Mouse (Mus musculus): ENCODE measurements around the gene Lurap1l.
"Not testable (repeated sequence)": the region's sequence is repeated elsewhere in the genome, so short reads cannot be mapped to it uniquely, and the experiment has no call there.

Gene Lurap1l

DNA sequence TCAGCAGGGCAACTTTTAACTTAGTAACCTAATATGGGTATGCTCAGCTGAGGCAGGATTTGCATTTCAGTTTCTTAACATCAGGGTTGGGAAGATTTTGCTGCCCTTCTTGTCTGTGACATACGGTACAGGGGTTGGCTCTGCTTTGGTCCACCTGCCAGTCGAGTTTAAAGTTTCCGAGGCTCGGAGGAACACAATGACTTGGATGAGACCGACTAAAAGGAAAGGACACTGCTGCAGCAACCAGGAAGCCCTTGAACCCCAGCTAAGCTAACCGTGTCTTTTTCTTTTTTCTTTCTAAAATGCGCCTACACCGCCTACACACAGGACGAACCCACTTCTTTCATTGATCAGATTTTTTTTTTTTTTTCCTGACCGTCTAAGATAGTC, at the start of gene Lurap1l:
TSS of gene Lurap1l (plus strand) at position 166 of the 390 bp plus-strand sequence.
- DNase-seq (ENCODE audit: low read depth, low spot score), result peak; percentile 72

DNA sequence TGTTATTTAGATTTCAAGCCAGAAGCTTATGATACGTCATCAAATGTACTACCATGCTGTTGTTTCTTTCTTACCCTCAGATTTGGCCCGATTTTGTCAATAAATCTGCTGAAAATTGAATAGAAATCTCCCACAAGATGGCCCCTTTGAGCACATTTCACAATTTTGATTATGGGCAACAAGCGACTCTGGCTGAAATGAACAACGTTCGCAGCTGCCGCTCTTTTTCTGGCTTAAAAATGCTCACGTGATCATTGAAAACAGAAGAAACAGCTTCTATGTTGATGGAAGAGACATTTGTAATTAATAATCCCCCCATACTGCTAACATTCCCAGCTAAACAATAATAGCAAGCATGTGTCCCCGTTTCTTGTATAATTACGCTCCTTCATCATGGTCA, 47.5 kb upstream of the Lurap1l start:
- no peak for DNase-seq (ENCODE audit: low read depth, low spot score)

DNA sequence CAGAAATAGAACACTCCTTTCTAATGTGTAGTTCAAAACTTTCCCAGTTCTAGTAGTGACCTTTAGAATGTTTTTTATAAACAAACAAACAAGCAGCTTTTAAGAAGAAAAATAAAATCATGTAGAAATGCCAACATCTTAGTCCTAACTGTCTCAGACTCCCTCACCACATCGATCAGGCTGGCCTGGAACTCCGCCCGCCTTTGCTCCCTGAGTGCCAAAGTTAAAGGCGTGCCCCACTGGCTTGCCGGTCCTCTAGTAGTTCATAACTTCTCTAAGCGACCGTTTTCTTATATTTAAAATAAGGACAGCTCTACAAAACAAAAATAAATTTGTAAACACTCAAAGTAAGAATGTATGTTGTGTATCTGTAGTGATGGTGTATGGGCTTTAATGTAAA, 46.5 kb upstream of the Lurap1l start:
- DNase-seq (ENCODE audit: low read depth, low spot score), result no peak

DNA sequence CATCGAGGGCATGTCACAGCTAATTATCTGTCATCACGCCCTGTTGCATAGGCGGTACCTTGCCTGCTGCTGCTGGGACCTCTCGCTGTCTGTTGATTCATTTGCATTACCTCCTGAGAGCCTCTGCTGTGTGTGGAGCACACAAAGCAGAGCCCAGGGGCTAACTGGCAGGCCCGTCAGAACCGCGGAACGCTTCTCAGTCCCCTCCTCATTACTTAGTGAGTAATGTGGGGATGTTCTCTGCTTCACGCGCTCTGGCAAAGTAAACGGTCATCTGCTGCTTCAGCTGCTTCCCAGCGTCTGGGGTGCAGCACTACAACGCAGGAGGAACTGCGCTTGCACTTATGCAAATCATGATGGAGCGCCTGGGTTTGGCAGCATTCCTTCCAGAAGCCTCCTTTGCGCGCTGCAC, 45.9 kb upstream of the Lurap1l start:
- peak; percentile 73 for DNase-seq (ENCODE audit: low read depth, low spot score)

DNA sequence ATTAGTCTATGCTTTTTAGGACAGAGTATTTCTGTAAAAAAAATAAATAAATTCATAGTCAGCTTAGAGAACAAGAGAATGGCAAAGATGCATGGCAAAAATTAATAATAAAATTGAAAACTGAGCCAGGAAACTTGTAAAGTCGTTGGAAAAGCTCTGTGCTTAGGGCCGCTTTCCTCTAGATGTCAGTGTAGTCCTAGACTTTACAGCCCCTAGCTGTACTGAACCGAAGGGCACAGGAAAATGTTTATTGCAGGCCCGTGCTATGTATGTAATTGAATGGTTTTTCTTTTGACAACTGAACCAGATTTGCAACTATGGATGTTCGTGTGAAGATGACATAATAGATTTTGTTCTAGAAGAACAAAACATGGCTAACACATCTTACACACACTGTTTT, 44.4 kb upstream of the Lurap1l start:
- DNase-seq (ENCODE audit: low read depth, low spot score), result peak; percentile 38

DNA sequence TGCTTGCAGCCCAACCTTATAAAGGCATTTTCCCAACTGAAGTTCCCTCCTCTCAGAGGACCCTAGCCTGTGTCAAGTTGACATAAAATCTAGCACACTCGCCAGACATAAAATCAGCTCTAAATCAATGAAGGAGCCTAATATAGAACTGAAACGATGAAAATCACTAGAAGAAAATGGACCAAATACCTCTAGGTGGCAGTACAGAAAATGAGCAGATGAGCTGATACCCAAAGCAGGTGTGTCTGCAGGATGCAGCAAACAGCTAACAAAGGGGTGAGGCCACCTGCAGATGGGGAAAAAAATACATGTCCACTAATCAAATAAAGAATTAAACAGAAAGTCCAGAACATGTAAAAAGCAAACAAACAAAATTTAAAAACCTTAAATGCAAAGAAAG, 40.8 kb upstream of the Lurap1l start:
- no peak for DNase-seq (ENCODE audit: low read depth, low spot score)

DNA sequence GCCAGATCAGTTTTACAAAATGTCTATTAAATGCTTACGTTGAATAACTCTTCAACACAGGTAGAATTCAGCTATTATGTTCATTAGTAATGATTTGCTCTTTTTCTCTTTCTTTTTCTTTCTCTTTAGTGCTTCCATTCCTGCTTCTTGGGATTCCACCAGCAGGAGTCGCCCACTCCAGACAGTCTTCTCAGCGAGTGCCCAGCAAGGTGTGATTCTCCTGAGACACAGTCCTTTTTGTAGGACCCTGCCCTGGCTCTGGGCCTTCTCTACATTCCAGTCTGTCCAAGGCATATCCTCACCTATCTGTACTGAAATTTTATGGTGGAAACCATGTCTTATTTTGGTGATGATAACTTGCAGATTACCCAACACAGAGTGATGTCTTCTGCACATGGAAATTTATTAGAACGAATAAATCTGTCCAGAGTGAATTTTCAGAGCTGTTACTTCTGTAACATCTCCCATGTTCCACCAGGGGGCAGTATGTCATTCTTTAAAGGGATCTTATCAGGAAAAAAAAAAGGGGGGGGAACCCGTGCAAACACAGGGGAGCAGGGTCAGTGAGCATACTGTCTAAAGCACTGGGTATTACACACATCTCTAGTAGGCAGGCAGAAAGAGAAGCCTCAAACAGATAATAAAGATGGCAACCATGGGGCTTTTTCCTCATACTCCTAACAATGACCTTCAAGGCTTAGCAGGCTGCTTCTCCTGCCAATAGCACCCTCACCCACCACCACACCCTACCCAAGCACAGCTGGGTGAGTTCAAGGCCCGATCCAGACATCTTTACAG, 37.4 kb upstream of the Lurap1l start:
- DNase-seq (ENCODE audit: low read depth, low spot score), result no peak

DNA sequence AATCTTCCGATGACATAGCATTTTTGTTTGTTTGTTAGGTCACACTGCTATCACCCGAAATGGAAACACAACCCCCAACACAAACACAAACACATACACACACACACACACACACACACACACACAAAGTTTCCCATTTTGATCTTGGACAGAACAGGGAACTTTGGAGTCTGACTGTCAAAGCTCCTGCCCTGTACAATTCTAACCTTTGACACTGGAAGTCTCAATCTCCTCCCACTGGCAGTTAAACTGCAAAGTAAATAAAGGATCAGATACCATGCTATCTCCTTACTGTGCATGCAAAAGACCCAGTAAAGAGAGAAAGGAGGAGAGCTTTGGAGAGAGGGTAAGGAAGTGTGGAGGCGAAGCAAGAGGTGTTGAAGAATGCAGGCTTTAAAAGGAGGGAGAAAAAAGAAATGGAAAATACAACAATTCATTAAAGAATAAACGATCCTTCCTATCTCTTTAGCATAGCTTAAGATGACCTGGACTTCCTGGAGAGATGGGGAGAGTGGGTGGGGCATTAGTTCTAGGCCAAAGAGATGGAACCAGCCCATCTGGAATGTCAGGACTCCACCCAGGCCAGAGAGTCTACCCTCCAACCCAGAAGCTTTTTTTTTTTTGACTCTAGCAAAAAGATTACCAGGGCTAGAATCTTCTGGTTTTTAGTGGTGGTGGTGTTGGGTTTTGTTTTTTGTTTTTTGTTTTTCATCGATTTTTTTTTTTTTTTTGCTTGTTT, 36.2 kb upstream of the Lurap1l start:
- DNase-seq (ENCODE audit: low read depth, low spot score), result no peak

DNA sequence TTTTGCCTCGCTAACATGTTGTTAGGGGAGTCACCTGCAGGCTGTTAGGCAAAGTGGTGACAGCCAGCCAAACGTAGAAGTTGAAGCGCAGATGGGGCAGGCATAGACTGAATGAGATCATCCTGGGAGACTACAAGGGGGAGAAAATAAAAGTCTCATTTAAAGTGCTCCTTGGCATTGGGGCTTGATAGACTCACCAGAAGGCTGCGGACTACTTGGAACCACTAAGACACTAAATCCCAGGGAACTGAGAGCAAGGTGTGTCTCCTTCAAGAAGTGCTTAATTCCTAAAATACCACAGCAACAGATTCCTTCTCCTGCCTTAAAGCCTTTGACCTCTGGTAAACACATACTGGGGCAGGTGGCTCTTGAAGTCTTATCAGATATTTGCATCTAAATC, 35.4 kb upstream of the Lurap1l start:
- no peak for DNase-seq (ENCODE audit: low read depth, low spot score)

DNA sequence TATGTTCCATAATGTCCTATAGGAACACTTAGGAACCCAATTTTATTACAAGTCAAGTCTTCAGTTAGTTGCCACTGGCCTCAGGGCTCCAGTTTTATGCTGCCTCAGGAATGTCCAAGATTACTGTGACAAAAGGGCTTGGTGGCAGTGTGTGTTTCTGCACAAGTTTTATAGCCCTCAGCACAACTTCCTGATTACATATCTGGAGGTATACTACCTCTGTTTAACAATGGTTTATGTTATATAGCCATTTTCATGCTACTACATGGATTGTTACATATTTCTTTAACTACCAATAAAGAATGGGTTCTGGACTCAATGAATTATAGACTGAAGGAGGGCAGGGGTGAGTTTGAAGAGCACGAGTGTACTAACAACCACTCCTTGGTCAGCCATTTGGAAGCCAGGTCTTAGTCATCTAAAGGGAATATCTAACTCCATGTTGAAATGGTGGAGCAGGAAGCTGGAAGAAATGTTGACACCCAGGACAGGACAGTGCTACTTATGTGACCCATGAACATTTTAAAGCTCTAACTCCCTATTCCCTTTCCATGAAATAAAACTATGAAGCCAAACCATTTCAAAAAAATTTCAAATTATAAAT, 28.3 kb upstream of the Lurap1l start:
- DNase-seq (ENCODE audit: low read depth, low spot score), result no peak

DNA sequence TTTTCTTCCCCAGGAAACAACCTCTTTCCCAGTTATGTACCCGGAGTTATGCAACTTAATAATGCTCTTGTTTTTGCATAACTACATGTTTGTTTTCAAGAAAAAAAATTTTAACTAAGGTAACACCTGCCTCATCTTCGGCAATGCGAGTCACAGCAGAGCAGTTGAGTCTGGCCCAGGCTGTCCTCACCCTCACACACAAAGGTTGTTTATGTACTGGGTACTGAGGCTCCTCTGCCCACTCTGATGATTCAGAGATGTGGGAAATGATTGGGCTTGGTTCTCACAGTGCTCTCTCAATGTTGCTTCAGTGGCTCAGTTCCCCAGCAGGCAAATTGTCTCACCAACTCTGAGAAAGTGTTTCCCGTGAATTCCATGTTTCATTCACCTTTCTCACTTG, 23.8 kb upstream of the Lurap1l start:
- no peak for DNase-seq (ENCODE audit: low read depth, low spot score)

DNA sequence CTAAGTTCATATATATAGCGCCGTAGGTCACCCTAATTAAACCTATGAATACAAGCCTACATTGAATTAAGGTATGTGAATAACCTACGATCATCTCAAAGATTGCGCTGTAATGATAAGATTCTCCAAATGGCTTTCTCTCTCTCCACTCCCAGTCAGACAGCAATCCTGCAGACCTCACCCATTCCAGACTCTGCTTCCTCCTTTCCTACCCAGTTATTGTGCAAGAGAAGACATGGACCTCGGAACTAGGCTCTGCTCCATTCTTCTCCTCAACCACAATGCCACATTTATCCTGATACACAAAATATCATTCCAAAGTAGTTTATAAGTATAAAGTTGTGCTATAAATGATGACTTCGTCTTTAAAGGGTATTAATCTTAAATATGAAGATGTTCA, 19.4 kb upstream of the Lurap1l start:
- DNase-seq (ENCODE audit: low read depth, low spot score), result no peak

DNA sequence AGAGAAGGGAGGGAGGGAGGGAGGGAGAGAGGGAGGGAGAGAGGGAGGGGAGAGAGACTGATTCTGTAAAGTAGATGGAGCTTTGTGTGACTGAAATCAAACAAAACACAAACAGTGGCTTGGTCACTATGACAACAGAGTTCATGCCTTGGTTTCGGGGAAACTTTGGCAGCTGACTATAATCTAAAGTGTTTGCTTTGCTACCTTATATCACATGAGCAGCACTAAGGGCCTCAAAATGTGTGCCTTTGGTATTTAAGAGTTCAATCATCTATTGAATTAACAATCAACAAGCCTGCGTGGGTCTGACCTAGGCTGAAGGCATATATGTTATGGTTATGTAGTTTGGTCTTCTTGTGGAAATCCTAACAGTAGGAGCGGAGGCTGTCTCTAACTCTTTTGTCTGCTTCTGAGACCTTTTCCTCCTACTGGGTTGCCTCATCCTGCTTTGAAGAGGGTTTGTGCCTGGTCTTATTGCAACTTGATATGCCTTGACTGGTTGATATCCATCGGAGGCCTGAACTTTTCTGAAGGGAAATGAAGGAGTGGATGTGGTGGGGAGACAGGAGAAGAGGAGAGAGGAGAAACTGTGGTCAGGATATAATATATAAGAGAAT, 15.1 kb upstream of the Lurap1l start:
- no peak for DNase-seq (ENCODE audit: low read depth, low spot score)

DNA sequence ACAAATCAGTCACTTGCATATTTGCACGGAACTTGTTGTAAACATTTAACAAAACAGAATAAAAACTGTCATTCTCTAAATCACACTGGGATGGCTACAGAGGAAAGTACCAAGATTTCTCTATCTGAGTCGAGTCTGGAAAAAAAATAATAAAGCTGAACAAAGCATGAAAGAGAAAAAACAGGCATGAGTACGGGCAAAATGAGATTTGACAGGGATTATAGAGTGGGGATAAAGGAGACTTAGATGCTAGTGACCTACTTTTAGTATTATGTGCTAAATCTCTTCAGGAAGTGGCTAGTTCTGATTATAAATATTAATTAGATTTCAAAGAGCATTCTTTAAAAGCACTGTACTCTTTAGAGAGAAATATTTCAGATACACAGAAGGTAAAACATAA, 3.7 kb upstream of the Lurap1l start:
- no peak for DNase-seq (ENCODE audit: low read depth, low spot score)

DNA sequence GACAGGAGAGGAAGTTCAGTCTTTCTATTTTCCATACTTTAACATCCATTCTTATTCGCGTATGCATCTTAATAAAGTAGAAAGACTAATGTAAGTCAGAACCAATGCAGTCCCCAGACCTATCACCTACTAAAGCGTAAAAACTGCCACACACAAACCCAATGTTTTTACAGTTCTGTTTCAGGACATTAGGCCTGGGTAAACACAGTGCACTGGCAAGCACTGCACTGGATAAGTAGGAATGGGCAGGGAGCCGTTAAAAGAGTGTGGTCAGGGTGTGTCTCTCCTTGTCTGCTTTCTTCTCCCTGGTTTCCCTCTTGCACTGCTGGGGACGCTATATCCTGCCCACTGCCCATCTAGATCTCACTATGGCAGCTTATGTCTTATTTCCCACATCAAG, 2.5 kb upstream of the Lurap1l start:
- DNase-seq (ENCODE audit: low read depth, low spot score), result no peak

DNA sequence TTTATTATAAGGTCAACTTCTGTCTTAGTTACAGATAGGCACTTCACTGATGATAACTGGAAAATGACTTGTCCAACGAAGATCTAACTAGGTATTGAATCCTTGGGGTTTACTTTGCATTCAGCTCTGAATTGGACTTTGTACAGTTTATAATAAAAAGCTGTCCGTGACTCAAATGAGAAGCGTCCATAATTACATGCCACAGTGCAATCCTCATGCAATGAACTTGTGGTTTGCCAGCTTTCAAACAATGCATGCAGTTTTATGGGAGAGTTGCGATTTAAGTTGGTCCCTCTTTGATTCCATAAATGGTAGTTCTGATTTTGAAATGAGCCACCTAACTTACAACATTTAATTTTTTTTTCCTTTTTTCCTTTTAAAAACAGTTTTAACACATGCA, 1.5 kb upstream of the Lurap1l start:
- no peak for DNase-seq (ENCODE audit: low read depth, low spot score)

DNA sequence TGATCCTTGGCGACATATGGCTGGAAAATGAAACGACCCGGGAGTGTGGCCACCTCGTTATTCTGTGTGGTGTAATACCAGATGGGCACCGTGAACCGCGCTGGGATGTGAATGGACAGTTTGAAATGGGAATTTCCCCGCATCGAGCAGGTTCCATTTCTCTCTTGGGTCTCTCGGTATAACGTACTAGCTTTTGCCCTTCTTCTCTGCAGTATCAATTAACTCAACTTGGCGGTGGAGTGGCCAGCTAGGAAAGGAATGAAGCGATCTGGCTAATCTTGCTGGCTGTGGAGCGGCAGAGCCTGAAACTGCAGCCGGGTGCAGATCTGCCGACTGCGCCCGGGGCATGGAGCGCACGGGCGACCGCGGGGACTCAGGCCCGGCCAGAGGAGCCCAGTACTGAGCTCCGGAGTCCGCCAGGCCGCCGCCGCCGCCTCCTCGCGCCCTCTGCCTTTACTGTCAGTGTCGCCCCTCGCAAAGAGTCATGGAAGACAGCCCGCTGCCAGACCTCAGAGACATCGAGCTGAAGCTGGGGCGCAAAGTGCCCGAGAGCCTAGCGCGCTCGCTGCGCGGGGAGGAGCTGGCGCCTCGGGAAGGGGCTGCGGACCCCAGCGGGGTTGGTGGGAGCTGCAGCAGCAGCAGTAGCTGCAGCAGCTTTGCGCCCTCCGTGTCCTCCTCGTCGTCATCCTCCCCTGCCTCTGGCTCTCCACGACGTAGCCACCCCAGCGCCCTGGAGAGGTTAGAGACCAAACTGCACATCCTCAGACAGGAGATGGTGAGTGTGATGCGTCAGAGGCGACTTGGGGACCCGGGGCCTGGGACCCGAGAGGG, 640 bp downstream of the Lurap1l start:
- DNase-seq (ENCODE audit: low read depth, low spot score), result no peak

DNA sequence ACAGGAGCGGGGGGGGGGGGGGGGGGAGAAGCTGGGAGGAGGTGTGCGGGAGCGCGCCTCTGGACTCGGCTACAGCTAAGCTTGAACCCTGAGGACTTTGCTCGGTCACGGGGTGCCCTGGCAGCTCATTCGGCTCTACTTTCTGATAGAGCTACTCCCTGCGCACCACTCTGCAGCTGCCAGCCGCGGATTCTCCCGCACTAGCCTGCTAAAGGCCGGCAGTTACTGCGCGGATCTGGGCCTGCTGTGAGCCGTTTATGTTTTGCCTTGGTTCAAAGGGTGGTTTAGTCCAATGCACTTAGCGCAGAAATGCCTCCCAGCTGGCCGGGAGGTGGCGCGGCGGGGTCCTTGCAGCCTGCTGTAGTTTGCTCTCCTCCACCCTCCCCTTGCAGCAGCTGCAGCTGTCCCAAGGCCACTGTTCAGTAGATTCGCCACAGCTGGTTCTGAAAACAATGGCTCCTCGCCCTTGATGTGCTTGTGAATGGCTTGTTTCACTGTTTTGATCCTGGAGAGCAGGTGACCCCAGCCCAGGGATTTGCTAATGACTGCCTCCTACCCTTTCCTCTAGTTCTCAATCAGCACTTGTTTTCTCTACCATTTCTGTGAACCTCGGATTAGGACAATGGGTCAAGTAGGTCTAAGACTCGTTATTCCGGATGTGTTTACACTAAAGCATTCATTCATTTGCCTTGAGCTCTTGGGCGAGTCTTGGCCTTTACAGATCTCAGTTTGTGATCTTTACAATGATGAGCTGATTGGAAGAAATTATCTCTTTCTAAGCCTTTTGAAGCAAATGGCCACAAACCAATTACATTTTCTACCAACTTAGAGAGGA, 1.5 kb downstream of the Lurap1l start:
- DNase-seq (ENCODE audit: low read depth, low spot score), result peak; percentile 74

DNA sequence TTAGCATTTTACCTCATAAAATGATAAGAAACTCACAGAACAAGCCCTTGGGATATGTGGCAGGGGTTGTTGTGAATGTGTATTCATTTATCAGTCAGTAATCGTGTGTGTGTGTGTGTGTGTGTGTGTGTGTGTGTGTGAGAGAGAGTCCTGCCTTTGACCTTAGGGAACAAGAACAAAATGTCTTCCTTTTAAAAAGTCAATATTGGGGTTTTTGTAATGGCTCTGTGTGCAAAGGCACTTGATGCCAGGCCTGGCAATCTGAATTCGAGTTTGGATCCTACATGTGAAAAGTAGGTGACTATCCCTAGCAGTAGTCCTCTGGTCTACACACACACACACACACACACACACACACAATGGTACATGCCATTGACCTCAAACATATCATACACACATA, 4.8 kb downstream of the Lurap1l start:
- no peak for DNase-seq (ENCODE audit: low read depth, low spot score)

DNA sequence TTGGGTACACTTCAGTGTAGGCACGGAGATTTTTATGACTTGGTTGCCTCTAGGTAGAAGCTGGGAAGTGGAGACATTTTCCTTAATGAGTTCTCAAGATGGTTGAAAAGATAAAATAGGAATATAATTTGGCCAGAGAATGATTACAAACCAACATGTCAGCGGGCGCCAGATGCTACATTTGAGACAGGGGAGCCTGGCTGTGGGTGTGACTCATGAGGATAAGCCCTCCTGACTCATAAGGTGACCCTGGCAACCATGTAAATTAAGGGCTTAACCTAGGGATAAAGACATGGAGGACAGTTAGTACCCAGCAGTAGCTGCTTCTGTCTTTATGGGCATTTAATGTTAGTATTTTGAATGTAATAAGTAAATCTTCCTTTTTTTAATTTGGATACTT, 6.2 kb downstream of the Lurap1l start:
- DNase-seq (ENCODE audit: low read depth, low spot score), result no peak

DNA sequence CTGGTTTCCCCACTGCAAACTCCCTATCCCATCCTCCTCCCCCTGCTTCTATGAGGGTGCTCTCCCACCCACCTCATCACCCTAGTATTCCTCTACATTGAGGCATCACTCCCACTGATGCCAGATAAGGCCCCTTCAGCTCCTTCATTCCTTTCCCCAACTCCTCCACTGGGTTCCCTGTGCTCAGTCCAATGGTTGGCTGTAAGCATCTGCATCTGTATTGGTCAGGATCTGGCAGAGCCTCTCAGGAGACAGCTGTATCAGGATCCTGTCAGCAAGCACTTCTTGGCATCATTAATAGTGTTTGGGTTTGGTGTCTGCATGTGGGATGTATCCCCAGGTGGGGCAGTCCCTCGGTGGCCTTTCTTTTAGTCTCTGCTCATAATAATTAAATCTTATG, 6.7 kb downstream of the Lurap1l start:
- not testable (repeated sequence) for DNase-seq (ENCODE audit: low read depth, low spot score)
